Mouse (Mus musculus): ENCODE results near the gene Galk1. TPM values are rescaled to one million over a fixed set of nuclear protein-coding genes. Genes with fewer than 3 reads are reported as not detected.

Gene Galk1
- polyA plus RNA-seq (2014; fragmentation: Illumina TruSeq; extraction: RNeasy Lipid Tissue Mini Kit (QIAGEN cat#74804); ENCODE audit: insufficient read depth, low read depth, low replicate concordance), result 37.1 TPM

DNA sequence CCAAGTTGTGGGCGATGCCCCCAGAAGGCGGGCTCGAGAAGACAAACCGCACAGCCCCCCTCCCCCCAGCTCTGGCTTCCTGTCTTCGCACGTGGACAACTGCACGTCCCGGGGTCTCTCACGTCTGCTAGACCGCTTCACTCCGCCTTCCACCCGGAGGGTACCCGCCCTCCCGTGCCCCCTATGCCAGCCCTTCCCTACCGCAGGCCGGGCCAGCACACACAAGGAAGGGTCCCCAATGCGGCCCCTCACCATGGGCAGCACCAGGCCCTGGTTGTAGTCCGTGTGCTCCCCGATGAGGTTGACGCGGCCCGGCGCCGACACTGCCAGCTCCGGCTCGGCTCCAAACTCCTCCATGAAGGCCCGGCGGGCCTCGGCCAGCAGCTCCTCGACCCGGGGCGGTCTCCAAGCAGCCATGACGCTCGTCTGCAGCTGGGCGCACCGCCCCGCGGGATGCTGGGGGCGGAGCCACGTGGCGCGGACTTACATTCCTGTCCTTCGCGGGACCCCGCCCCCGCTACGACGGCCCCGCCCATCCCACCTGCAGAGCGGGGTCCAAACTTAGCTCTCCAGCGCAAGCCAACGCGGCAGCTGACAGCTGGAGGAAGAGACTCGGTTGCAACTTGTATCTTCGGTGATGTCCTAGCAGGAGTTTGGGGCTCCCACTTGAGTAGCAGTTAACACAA lies at the start of gene Galk1:
Galk1 (minus strand) TSS at position 458 of the 686 bp plus-strand sequence.

DNA sequence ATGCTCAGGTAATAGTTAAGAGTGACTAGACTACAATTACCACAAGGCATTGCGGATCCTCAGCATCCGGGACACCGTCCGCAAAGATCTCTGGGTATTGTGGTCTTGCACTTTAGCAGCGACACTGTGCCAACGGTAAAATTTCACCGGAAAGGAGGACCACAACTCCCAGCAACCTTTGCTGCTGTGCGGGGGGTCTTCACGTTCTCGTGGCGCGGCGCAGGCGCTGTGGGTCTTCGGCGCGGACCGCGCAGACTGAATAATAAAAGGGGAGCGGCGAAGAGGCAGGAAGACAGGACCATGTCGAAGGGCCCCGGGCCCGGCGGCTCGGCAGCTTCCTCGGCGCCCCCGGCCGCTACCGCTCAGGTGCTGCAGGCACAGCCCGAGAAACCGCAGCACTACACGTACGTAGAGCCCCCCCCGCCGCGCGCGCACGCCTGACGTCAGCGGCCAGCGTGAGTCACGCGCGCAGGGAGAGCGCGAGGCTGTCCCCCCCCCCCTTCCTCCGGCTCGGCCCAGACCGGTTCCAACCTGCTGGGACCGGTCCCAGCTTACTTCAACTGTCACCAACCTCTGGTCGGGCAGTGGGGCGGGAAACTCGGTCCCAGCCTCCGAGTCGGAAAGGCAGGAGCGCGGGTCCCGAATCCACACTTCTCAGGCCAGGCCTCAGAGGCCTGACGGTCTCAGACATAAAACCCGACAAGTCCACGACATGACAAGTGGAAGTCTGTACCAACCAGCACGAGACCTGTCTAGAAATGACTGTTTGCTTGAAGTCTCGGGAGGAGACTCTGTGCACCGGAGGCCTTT lies 17.8 kb upstream of the Galk1 start, which contains the start of gene Unk:
Unk (plus strand) TSS at position 235 of the 810 bp plus-strand sequence.

DNA sequence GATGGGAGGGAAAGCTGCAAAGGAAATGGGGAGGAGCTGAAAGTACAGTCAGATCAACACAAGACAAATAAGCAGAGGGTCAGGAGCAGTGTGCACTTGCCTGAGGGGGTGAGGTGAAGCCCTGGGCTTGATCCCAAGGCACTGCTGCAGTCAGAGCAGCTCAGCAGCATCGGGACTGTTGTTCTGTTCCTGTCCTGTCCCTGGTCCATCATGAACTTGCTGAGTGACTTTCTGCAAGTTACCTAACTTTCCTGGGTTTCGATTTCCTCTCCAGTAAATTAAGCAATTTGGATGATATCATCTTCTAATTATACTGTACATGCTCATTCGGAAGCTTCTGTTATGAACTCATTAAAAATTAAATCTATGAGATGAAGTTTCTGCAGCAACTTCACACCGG lies 15.2 kb upstream of the Galk1 start, which contains the start of gene H3f3b:
H3f3b (minus strand) TSS at position 207 of the 400 bp plus-strand sequence.

DNA sequence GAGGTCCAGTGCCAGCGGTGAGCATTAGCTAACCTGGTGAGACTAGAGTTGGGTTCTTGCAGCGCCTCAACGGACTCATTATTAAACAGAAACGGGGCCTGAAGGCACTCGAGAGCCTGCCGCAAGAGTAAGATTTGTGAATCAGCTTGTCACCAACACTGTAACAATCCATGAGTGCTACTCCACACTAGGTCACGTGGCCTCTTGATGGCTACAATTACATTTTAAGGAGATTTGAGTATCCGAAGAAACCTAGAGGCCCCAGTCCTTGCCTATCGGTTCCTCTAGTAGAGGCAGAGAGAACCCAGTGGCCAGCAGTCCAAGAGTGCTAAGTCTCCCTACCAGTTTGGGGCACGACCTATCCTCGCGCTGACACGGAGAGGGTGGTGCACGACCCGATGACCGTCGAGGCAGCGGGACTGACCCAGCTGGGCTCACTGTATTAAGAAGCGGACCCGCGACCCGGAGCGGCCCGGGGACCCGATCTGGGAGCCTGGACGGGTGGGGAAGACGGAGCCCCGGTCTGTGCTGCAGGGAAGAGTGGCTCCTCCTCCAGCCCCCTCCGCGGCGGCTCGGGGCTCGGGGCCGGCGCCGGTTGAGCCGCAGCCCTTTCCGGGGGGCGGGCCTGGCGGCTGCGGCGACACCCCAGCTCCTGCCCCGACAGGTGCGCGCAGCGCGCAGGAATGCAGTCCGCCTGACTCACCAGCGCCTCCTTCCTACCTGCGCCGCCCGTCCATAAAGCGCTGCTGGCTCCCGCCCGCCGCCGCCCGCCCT lies 38.0 kb downstream of the Galk1 start, which contains the start of gene Itgb4:
Itgb4 (plus strand) TSS at position 401 of the 774 bp plus-strand sequence.

Other genes with a start within 250 kb of the Galk1 start
- 11.1 TPM for gene Tmem94, start 247.3 kb downstream of the Galk1 start, polyA plus RNA-seq (2014; fragmentation: Illumina TruSeq; extraction: RNeasy Lipid Tissue Mini Kit (QIAGEN cat#74804); ENCODE audit: insufficient read depth, low read depth, low replicate concordance)
- 27.9 TPM for gene Caskin2, start 199.1 kb downstream of the Galk1 start, polyA plus RNA-seq (2014; fragmentation: Illumina TruSeq; extraction: RNeasy Lipid Tissue Mini Kit (QIAGEN cat#74804); ENCODE audit: insufficient read depth, low read depth, low replicate concordance)
- 12.5 TPM for gene Tsen54, start 198.0 kb downstream of the Galk1 start, polyA plus RNA-seq (2014; fragmentation: Illumina TruSeq; extraction: RNeasy Lipid Tissue Mini Kit (QIAGEN cat#74804); ENCODE audit: insufficient read depth, low read depth, low replicate concordance)
- 39.5 TPM for gene Llgl2, start 188.7 kb downstream of the Galk1 start, polyA plus RNA-seq (2014; fragmentation: Illumina TruSeq; extraction: RNeasy Lipid Tissue Mini Kit (QIAGEN cat#74804); ENCODE audit: insufficient read depth, low read depth, low replicate concordance)
- 1.1 TPM for gene Myo15b, start 154.3 kb downstream of the Galk1 start, polyA plus RNA-seq (2014; fragmentation: Illumina TruSeq; extraction: RNeasy Lipid Tissue Mini Kit (QIAGEN cat#74804); ENCODE audit: insufficient read depth, low read depth, low replicate concordance)
- gene Smim5, start 112.8 kb downstream of the Galk1 start, polyA plus RNA-seq (2014; fragmentation: Illumina TruSeq; extraction: RNeasy Lipid Tissue Mini Kit (QIAGEN cat#74804); ENCODE audit: insufficient read depth, low read depth, low replicate concordance), result 24.6 TPM
- 56.4 TPM for gene Smim6, start 100.7 kb downstream of the Galk1 start, polyA plus RNA-seq (2014; fragmentation: Illumina TruSeq; extraction: RNeasy Lipid Tissue Mini Kit (QIAGEN cat#74804); ENCODE audit: insufficient read depth, low read depth, low replicate concordance)
- 14.9 TPM for gene Sap30bp, start 79.4 kb downstream of the Galk1 start, polyA plus RNA-seq (2014; fragmentation: Illumina TruSeq; extraction: RNeasy Lipid Tissue Mini Kit (QIAGEN cat#74804); ENCODE audit: insufficient read depth, low read depth, low replicate concordance)
- 8.3 TPM for gene Recql5, start 79.2 kb downstream of the Galk1 start, polyA plus RNA-seq (2014; fragmentation: Illumina TruSeq; extraction: RNeasy Lipid Tissue Mini Kit (QIAGEN cat#74804); ENCODE audit: insufficient read depth, low read depth, low replicate concordance)
- 2.0 TPM for gene Itgb4, start 38.0 kb downstream of the Galk1 start, polyA plus RNA-seq (2014; fragmentation: Illumina TruSeq; extraction: RNeasy Lipid Tissue Mini Kit (QIAGEN cat#74804); ENCODE audit: insufficient read depth, low read depth, low replicate concordance)
- 439 TPM for gene H3f3b, start 15.2 kb upstream of the Galk1 start, polyA plus RNA-seq (2014; fragmentation: Illumina TruSeq; extraction: RNeasy Lipid Tissue Mini Kit (QIAGEN cat#74804); ENCODE audit: insufficient read depth, low read depth, low replicate concordance)
- gene Unk, start 17.6 kb upstream of the Galk1 start, polyA plus RNA-seq (2014; fragmentation: Illumina TruSeq; extraction: RNeasy Lipid Tissue Mini Kit (QIAGEN cat#74804); ENCODE audit: insufficient read depth, low read depth, low replicate concordance), result 10.2 TPM
- 22.3 TPM for gene Unc13d, start 65.2 kb upstream of the Galk1 start, polyA plus RNA-seq (2014; fragmentation: Illumina TruSeq; extraction: RNeasy Lipid Tissue Mini Kit (QIAGEN cat#74804); ENCODE audit: insufficient read depth, low read depth, low replicate concordance)
- 101 TPM for gene Wbp2, start 74.3 kb upstream of the Galk1 start, polyA plus RNA-seq (2014; fragmentation: Illumina TruSeq; extraction: RNeasy Lipid Tissue Mini Kit (QIAGEN cat#74804); ENCODE audit: insufficient read depth, low read depth, low replicate concordance)
- 16.8 TPM for gene Trim47, start 114.5 kb upstream of the Galk1 start, polyA plus RNA-seq (2014; fragmentation: Illumina TruSeq; extraction: RNeasy Lipid Tissue Mini Kit (QIAGEN cat#74804); ENCODE audit: insufficient read depth, low read depth, low replicate concordance)
- gene Trim65, start 118.4 kb upstream of the Galk1 start, polyA plus RNA-seq (2014; fragmentation: Illumina TruSeq; extraction: RNeasy Lipid Tissue Mini Kit (QIAGEN cat#74804); ENCODE audit: insufficient read depth, low read depth, low replicate concordance), result 6.5 TPM
- 30.3 TPM for gene Mrpl38, start 126.1 kb upstream of the Galk1 start, polyA plus RNA-seq (2014; fragmentation: Illumina TruSeq; extraction: RNeasy Lipid Tissue Mini Kit (QIAGEN cat#74804); ENCODE audit: insufficient read depth, low read depth, low replicate concordance)
- 10.5 TPM for gene Fbf1, start 155.4 kb upstream of the Galk1 start, polyA plus RNA-seq (2014; fragmentation: Illumina TruSeq; extraction: RNeasy Lipid Tissue Mini Kit (QIAGEN cat#74804); ENCODE audit: insufficient read depth, low read depth, low replicate concordance)
- gene Ten1, start 186.1 kb upstream of the Galk1 start, polyA plus RNA-seq (2014; fragmentation: Illumina TruSeq; extraction: RNeasy Lipid Tissue Mini Kit (QIAGEN cat#74804); ENCODE audit: insufficient read depth, low read depth, low replicate concordance), result 34.9 TPM
- gene Acox1, start 186.3 kb upstream of the Galk1 start, polyA plus RNA-seq (2014; fragmentation: Illumina TruSeq; extraction: RNeasy Lipid Tissue Mini Kit (QIAGEN cat#74804); ENCODE audit: insufficient read depth, low read depth, low replicate concordance), result 35.2 TPM
- 2.0 TPM for gene Evpl, start 225.4 kb upstream of the Galk1 start, polyA plus RNA-seq (2014; fragmentation: Illumina TruSeq; extraction: RNeasy Lipid Tissue Mini Kit (QIAGEN cat#74804); ENCODE audit: insufficient read depth, low read depth, low replicate concordance)